Mouse (Mus musculus): ENCODE data around the gene Fbxl5. TPM values are rescaled to one million over a fixed set of nuclear protein-coding genes. Genes with fewer than 3 reads are reported as not detected.

The Fbxl5 gene
- polyA plus RNA-seq, 3 experiments from 2014 or later, result 64.3 to 71.7 (median 67.1) TPM

GRCm38 (mm10) chr5:43827366-43827765 lies 5.9 kb upstream of the Fbxl5 start:
- no peak for ATAC-seq

- ATAC-seq, result no peak
These were observed 5.4 kb upstream of the Fbxl5 start for GRCm38 (mm10) chr5:43826883-43827282.

- no peak for ATAC-seq
These were observed 3.1 kb upstream of the Fbxl5 start for GRCm38 (mm10) chr5:43824580-43824979.

GRCm38 (mm10) chr5:43822824-43823223 lies 1.4 kb upstream of the Fbxl5 start:
- ATAC-seq, result no peak

GRCm38 (mm10) chr5:43822199-43822598 lies 761 bp upstream of the Fbxl5 start:
- ATAC-seq, result no peak

GRCm38 (mm10) chr5:43820785-43821184 lies 653 bp downstream of the Fbxl5 start:
- ATAC-seq, result no peak

GRCm38 (mm10) chr5:43818695-43819094 lies 2.7 kb downstream of the Fbxl5 start, which contains the start of gene Bst1:
TSS of gene Bst1 (plus strand) at chr5:43818885.
- no peak for ATAC-seq

- no peak for ATAC-seq
These were observed 5.7 kb downstream of the Fbxl5 start for GRCm38 (mm10) chr5:43815769-43816168.

- ATAC-seq, result no peak
These were observed 6.9 kb downstream of the Fbxl5 start for GRCm38 (mm10) chr5:43814536-43814935.

GRCm38 (mm10) chr5:43810427-43811062 lies 10.9 kb downstream of the Fbxl5 start:
- no peak for ATAC-seq

- peak; percentile 99 for ATAC-seq
These were observed 13.4 kb downstream of the Fbxl5 start for GRCm38 (mm10) chr5:43807744-43808696.

- no peak for ATAC-seq
These were observed 14.5 kb downstream of the Fbxl5 start for GRCm38 (mm10) chr5:43806914-43807313.

GRCm38 (mm10) chr5:43806340-43806739 lies 15.1 kb downstream of the Fbxl5 start:
- ATAC-seq, result no peak

- no peak for ATAC-seq
These were observed 16.0 kb downstream of the Fbxl5 start for GRCm38 (mm10) chr5:43805401-43805800.

GRCm38 (mm10) chr5:43801798-43802197 lies 19.6 kb downstream of the Fbxl5 start:
- no peak for ATAC-seq

- no peak for ATAC-seq
These were observed 20.2 kb downstream of the Fbxl5 start for GRCm38 (mm10) chr5:43801253-43801652.

GRCm38 (mm10) chr5:43800700-43801099 lies 20.7 kb downstream of the Fbxl5 start:
- ATAC-seq, result no peak

GRCm38 (mm10) chr5:43799530-43799929 lies 21.9 kb downstream of the Fbxl5 start:
- ATAC-seq, result no peak

GRCm38 (mm10) chr5:43792354-43792753 lies 29.1 kb downstream of the Fbxl5 start:
- no peak for ATAC-seq

- ATAC-seq, result no peak
These were observed 33.3 kb downstream of the Fbxl5 start for GRCm38 (mm10) chr5:43787976-43788752.

GRCm38 (mm10) chr5:43786607-43787006 lies 34.8 kb downstream of the Fbxl5 start:
- no peak for ATAC-seq

GRCm38 (mm10) chr5:43783996-43784395 lies 37.4 kb downstream of the Fbxl5 start:
- ATAC-seq, result no peak
